Mouse (Mus musculus): ENCODE measurements around the gene Cyren. TPM values are rescaled to one million over a fixed set of nuclear protein-coding genes. Genes with fewer than 3 reads are reported as not detected.

Gene Cyren
- total RNA-seq, 2 experiments from 2014 or later: 5.3 to 5.7 TPM

- DNase-seq: no peak
- intact Hi-C loops (cut with DNase I): no loop called here
Measured at GRCm38 (mm10) chr6:34868507-34869217, 9.2 kb downstream of the Cyren start.

DNA sequence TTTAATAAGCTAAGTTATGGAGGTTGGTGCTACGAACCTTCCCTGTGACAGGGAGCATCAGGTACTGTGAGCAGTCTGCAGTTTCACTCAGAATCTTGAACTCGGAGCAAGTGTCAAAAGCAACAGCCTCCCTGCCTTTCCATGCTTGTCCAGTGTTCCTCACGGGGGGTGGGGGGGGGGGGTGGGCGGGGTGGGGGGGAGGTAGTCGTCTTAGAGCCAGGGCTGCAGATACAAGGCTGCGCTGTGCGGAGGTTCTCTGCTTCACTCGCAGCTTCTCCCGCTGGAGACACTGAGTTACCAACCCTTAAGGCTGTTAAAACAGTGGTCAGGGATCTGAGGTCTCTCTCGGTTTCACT lies 9.9 kb downstream of the Cyren start:
- no peak for DNase-seq
- intact Hi-C loops (cut with DNase I): no loop called here

DNA sequence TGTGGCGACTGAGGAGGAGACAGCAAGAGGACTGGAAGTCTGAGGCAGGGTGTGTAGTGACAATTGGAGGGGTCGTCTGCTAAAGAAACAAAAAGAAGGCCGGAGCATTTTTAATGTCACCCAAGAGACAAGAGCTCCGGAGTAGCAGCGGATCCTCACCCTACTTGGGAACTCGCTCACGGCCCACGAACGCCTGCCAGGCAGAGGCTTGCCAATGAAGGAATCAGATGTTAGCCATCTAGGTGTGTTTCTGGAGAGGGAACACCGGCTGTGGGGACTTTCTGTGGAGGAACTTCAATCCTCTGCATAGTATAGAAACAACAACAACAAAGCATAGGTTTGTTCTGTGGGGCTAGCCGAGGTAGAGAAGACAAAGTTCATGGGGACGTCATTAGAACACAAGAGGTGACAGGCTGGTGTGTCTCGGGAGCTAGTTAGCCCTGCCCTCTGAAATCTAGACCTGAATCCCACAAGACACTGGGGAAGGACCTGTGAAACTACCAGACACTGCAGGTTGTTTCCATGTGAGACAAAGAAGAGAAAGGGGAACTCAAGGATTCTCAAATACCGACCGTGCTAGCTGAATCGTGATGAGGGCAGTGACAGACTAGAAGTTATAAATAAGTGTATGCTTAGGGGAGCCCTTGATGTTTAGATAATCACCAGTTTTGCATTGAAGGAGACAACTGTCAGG lies 10.4 kb downstream of the Cyren start:
- no peak for DNase-seq
- intact Hi-C loops (cut with DNase I): no loop called here

DNA sequence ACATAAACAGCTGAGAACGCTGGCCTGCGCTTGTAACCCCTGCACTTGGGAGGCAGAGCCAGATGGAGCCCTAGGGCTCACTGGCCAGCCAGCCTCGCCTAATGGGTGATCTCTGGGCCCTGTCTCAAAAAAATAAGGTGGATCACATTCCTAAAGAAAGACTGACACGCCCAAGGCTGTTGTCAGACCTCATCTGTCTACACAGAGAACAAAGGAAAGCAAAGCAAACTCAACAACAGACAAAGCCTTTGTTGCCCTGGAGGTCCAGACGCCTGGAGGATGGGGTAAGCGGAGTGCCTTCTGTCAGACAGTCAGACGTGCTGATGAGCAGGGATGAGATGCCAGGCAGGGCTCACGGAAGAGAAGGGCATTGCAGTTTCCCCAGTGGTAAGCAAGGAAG lies 11.1 kb downstream of the Cyren start:
- no peak for DNase-seq
- intact Hi-C loops (cut with DNase I): no loop called here

GRCm38 (mm10) chr6:34865711-34866593 lies 11.9 kb downstream of the Cyren start:
- intact Hi-C loops (cut with DNase I): no loop called here
- no peak for DNase-seq

DNA sequence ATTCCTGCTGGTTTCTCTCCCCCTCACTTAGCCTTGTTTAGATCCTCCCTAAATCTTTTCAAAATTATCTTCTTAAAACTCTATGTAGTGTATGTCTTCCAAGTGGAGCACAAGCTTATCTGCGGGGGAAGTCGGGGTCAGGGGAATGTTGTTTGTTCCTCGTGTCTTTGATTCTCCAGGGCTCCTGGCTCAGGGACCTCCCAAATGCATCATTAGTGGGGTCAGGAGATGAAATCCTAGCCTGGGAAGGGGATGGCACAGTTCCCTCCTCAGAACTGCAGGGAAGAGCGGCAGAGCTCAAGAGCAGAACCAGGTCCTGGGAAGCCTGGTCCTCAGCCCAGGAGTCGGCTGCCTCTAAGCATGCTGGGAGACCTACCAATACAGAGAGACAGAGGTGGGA lies 12.6 kb downstream of the Cyren start:
- intact Hi-C loops (cut with DNase I): no loop called here
- DNase-seq: no peak

DNA sequence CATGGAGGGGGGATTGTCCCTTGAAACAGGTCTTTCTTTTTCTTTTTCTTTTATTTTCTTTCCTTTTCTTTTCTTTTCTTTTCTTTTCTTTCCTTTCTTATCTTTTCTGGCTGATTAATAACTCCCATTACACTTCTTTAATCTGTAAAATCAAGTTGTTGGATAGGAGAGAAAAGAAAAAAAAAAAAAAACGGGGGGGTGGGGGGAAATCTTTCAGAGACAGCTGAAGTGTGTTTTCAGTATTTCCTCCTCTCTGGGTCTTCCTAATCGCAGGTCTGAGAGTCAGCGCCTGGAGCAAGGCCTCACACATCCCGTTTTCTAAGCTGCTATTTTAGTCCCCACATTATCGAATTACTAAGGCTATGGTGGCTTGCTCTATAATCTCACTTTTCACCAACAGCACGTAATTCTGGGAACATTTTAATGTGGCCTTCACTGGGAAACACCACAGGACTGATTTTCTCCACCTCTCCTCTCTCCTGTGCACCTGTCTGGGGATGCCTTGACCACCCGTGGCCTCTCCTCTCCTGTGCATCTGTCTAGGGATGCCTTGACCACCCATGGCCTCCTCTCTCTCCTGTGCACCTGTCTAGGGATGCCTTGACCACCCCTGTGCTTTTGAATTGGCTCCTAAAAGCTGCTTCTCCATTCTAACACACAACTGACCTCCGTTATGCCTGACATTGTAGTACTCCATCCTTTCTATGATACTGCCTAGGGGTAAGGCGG lies 13.9 kb downstream of the Cyren start:
- intact Hi-C loops (cut with DNase I): no loop called here

GRCm38 (mm10) chr6:34862791-34863403 lies 15.0 kb downstream of the Cyren start, which contains the start of gene Tmem140:
TSS of gene Tmem140 (plus strand) at chr6:34863146.
- no peak for DNase-seq
- intact Hi-C loops (cut with DNase I): no loop called here

More for the DNA sequence above, 13.9 kb downstream of the Cyren start:
- no peak for DNase-seq

- DNase-seq: no peak
- intact Hi-C loops (cut with DNase I): no loop called here
Measured at GRCm38 (mm10) chr6:34862381-34862780, 15.5 kb downstream of the Cyren start.

- intact Hi-C loops (cut with DNase I): no loop called here
- DNase-seq: no peak
Measured at GRCm38 (mm10) chr6:34861546-34862053, 16.3 kb downstream of the Cyren start.

DNA sequence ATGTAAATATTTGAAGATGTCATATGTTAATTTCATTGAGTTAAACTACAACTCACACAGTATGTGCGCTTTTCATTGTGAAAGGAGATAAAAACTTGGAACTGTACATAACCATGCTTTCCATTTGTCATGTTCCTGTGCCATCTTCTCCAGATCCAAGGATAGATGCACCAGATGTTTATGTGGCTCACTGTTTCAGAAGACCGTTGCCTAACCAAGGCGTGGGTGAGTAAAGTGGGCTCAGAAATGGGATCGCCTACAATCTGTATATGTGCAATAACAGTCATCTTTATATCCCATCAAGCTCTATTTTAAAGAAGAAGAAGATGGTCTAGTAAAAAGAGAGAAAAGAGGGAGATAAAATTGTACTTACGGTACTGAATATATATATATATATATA lies 45.5 kb downstream of the Cyren start:
- DNase-seq: no peak
- intact Hi-C loops (cut with DNase I): no loop called here

DNA sequence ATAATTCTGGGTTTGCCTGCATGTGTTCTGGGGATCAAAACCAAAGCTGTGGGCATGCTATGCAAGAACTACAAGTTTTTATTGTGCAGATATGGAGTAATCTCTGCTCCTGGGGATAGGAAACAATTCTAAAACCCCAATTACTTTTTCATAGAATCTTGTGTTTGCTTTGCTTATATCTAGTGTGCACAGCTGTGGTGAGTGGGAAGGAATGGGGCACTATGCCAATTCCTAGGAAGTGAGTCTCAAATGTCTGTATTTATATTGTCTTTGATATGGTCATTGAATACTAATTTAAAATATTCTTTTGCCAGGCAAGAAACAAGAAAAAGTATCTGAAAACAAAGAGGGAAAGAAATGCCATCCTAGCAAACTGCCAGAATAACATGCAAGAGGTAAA lies 53.5 kb downstream of the Cyren start:
- DNase-seq: no peak
- intact Hi-C loops (cut with DNase I): no loop called here

Other genes starting within 250 kb of the Cyren start
- gene Agbl3, start 97.6 kb downstream of the Cyren start, total RNA-seq (2021): 10 to 100 TPM; 16.4 to 18.5 TPM
- 1 to 10 TPM in 1 of 2 experiments, under 1 TPM in 1; 0.84 to 1.4 TPM for gene Tmem140, start 14.9 kb downstream of the Cyren start, total RNA-seq (2021)
- 10 to 100 TPM; 26.7 to 28.5 TPM for gene Wdr91, start 32.8 kb upstream of the Cyren start, total RNA-seq (2021)
- gene Stra8, start 42.1 kb upstream of the Cyren start, total RNA-seq (2021): not detected
- 1 to 10 TPM; 2.0 to 2.5 TPM for gene Slc23a4, start 110.3 kb upstream of the Cyren start, total RNA-seq (2021)

All from left cerebral cortex, postnatal 4 days (tissue).